Mouse (Mus musculus) bone marrow macrophage, adult 2 months (primary cell): Measurements from ENCODE around the gene Krtap5-4. TPM values are rescaled to one million over a fixed set of nuclear protein-coding genes. Genes with fewer than 3 reads are reported as not detected.
"Not testable (repeated sequence)": the region's sequence is repeated elsewhere in the genome, so short reads cannot be mapped to it uniquely, and the experiment has no call there.

ENCODE experiments used
- H3K27ac ChIP-seq: 2 replicates; pipeline ENCODE4 v1.5.1; 2012; ENCODE audit warnings: low read depth, low read length; ENCODE audit not compliant: insufficient read depth
- H3K4me1 ChIP-seq: 2 replicates; pipeline ENCODE4 v1.6.1; 2012; ENCODE audit warnings: low read length; ENCODE audit not compliant: control insufficient read depth, insufficient read depth
- H3K4me3 ChIP-seq: 2 replicates; pipeline ENCODE4 v1.5.1; 2012; ENCODE audit warnings: mild to moderate bottlenecking, low read length, moderate library complexity; ENCODE audit not compliant: insufficient read depth
- CTCF ChIP-seq: IDR thresholded peaks from 2 replicates; pipeline ENCODE4 v1.5.1; 2012; ENCODE audit warnings: low read depth, mild to moderate bottlenecking, low read length, moderate library complexity
- POLR2A ChIP-seq: IDR thresholded peaks from 2 replicates; pipeline ENCODE4 v1.6.1; 2012; ENCODE audit warnings: mild to moderate bottlenecking, low read depth, low read length, borderline replicate concordance
- polyA plus RNA-seq: library from polyadenylated mRNA; stranded (reverse); fragments of >200 nt; gene quantifications from 2 replicates; pipeline ENCODE4 v1.2.4, GENCODE M21; 2012; ENCODE audit not compliant: missing spikeins, insufficient read depth, insufficient read length

Krtap5-4 gene
- polyA plus RNA-seq, 1 experiment = not detected

DNA sequence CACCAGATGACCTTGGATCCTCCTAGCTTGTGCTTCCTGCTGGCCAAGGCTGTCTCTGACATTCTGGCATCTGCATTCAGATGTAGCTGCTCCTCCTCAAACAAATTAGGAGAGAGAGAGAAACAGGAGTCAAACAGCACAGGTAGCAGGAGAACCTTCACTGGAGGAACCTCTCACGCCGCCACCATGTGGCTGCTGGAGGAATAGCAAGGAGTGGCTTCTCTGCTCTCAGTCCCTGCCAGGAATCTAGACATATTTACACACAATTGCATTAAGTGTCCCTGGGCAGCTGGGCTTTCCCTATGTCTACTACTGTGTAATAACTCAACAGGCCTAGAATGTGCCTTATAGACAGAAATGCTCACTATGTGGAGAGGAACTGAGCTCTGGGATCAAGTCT lies 9.5 kb upstream of the Krtap5-4 start:
- not testable (repeated sequence) for H3K27ac ChIP-seq, H3K4me3 ChIP-seq, H3K4me1 ChIP-seq
- peak; percentile 32; the same call in 1 of the 2 replicates for TF ChIP-seq CTCF

DNA sequence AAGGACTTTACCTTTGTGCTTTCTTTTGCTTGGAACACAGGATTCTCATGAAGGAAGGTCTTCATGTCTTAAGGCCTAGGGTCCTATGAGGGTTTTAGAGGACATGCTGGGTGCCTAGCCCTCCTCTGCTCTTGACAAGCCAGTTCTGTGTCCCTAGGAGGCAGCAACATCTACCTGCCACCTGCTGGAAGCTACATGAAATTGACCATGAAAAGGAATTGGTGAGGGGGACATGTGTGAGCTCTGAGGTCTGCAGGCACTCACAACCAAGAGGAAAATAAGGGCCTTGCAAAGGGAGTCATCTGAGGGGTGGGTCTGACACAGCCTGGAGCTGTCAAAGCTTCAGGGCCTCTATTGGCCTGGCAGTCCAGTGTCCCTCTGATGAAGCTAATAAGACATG lies 7.9 kb upstream of the Krtap5-4 start:
- Histone ChIP-seq H3K27ac (no peak overlapping the region), H3K4me3 (no peak overlapping the region)
- TF ChIP-seq POLR2A (no peak), CTCF (no peak)

DNA sequence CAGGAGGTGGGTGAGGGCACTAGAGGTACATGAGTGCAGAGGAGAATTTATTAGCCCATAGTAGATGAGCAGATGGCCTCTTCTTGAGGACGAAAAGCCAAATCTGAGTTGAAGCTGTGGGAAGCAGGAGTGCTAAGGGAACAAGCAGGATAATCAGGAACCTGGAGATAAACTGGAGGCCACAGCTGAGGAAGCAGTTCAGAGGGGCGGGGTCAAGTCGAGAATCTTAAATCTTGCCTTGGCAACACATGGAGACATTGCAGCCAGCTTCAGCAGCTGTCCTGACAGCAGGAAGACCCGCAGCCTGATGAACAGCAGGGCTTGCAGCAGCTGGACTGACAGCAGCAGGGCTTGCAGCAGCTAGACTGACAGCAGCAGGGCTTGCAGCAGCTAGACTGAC lies 7.2 kb upstream of the Krtap5-4 start:
- not testable (repeated sequence) for H3K4me1 ChIP-seq, H3K4me3 ChIP-seq, H3K27ac ChIP-seq

More for the DNA sequence above, 7.9 kb upstream of the Krtap5-4 start:
- H3K4me1 ChIP-seq = no peaks in the 10 kb centered on the region

DNA sequence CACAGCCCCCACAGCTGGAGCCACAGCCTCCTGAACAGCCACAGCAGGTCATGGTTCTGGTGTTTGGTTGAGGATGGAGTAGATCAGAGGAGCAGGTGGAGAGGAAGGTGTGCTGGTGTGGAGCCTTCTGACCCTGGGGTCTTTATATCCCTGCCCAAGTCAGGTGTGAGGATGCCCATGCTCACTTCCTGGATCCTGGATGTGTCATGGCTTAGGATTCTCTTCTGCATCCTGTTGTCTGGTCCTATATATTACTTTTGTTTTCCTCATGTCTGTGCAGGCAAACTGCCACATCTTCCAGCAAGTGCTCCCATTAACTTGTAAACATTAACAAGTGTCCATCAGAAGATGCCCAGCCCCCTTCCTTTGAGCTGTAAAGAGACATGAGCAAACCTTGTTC lies 6.3 kb upstream of the Krtap5-4 start, which contains the start of gene Krtap5-1:
Gene Krtap5-1, minus strand, starts transcription at position 101 of the 400 bp plus-strand sequence.
- H3K27ac ChIP-seq, H3K4me1 ChIP-seq, H3K4me3 ChIP-seq: not testable (repeated sequence)

DNA sequence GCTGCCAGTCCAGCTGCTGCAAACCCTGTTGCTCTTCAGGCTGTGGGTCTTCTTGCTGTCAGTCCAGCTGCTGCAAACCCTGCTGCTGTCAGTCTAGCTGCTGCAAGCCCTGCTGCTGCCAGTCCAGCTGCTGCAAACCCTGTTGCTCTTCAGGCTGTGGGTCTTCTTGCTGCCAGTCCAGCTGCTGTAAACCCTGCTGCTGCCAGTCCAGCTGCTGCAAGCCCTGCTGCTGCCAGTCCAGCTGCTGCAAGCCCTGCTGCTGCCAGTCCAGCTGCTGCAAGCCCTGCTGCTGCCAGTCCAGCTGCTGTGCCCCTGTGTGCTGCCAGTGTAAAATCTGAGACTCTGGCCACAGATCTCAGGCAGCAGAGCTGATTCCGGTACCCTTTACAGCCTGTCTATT lies 580 bp downstream of the Krtap5-4 start:
- not testable (repeated sequence) for H3K27ac ChIP-seq, H3K4me3 ChIP-seq, H3K4me1 ChIP-seq

DNA sequence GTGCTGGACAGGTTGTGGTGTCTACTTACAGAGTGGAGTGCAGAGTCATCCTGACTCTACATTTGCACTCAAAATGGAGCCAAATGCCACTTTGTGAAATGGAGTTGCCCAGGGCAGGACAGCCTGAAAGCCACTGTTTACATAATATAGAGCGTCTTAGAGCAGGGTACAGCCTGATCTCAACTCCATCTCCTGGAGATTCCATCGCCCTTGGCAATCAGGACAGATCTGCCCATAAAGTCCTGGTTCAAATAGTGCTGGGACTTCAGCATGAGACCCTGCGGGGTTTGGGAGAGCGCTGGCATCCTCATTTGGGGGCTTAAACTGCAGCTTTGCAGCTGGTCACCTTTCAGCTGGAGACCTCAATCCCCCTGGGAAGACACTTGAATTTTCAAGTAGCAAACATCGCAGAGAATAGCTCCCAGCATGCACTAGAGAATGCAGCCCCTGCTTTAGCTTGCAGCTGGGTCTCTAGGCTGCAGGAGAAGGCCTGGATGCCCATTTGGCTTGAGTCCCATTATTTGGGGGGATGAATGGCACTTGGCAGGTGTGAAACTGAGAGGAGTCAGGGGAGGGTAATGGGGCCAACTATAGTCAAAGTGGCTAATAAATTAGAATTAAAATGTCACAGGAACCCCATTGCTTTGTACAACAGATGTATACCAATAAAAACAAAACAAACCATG lies 11.4 kb downstream of the Krtap5-4 start:
- Histone ChIP-seq H3K4me1 (no peaks in the 10 kb centered on the region), H3K27ac (no peak overlapping the region), H3K4me3 (no peak overlapping the region)
- TF ChIP-seq POLR2A = no peak
- TF ChIP-seq CTCF = no peak

DNA sequence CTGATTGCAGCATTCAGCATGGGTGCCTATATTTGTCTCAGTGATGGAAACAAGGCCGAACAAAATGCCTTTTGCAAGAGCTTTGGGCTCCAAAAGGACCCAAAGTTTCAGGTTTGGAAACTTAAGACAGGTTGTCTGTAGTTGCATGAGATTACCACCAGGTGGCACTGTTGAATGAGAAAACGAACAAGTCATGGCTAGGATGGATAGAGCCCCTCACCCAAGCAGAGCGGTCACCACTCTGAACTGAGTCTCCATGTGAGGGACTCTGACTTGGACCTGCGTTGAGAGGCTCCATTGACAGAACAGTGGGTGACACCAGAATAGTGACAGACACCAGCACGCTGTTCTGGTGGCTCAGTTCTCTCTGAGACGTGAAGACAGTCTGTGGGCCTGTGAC lies 13.2 kb downstream of the Krtap5-4 start:
- TF ChIP-seq CTCF = peak; percentile 85
- no peak for TF ChIP-seq POLR2A
- Histone ChIP-seq H3K27ac (no peak overlapping the region), H3K4me1 (no peaks in the 10 kb centered on the region), H3K4me3 (no peak overlapping the region)

DNA sequence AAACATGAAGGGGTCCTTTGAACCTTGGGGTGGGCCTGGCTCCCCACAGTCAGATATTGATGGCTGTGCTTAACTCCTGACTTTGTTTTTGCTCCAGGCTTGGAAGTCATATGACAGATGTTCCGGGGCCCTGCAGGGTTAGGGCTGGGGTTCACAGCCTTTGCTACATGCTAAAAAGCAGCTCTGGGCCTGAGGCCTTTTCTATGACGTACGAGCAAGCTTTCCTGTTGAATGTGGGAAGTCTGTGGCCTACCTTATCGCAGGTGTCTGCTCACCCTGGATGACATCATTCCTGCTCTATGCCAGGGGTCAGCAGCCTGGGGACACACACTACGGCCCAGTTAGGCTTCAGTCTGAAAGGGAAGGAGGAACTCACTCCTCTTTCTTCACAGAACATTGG lies 13.9 kb downstream of the Krtap5-4 start:
- no peaks in the 10 kb centered on the region for H3K4me1 ChIP-seq
- H3K4me3 ChIP-seq = no peak overlapping the region
- H3K27ac ChIP-seq = no peak overlapping the region
- no peak for TF ChIP-seq CTCF
- no peak for TF ChIP-seq POLR2A

DNA sequence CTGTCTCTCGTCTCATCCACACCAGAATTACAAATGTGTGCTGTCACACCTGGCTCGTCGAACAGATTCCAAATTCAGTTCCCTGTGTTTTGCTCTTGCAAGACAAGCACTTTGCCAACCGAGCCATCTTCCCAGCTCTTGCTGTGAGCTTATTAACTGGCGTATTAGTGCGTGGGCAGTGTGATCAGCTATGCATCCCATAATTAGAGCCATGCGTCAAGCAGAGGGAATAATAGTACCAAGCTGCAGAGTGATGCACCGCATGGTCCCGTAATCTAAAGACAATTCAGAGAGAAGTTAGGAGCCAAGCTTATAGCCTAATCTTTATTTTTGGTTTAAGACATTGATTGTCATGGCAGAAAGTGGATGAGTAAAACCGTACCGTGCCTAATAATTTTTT lies 15.8 kb downstream of the Krtap5-4 start:
- H3K27ac ChIP-seq = no peak overlapping the region
- H3K4me1 ChIP-seq = no peaks in the 10 kb centered on the region
- no peak for TF ChIP-seq POLR2A
- no peak for TF ChIP-seq CTCF
- H3K4me3 ChIP-seq = no peak overlapping the region

DNA sequence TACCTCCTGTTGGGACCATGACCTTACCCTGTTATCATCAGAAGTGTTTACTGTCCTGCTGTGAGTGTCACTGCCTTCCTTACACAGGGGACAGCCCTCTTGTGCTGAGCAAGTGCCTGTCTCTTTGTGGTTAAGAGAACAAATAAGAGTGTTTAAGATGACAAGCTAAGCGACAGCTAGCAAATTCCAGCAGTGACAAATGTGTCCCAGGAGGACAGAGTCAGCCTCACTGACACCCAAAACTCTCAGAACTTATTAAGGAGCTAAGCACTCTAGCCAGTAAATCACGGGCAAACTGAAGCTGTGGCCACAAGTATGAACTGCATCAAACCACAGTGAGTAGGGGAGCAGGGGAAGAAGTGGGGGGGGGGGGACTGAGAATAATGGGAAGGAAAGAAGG lies 17.6 kb downstream of the Krtap5-4 start:
- TF ChIP-seq POLR2A (no peak), CTCF (no peak)
- Histone ChIP-seq H3K4me1 (no peaks in the 10 kb centered on the region), H3K4me3 (no peak overlapping the region), H3K27ac (no peak overlapping the region)

DNA sequence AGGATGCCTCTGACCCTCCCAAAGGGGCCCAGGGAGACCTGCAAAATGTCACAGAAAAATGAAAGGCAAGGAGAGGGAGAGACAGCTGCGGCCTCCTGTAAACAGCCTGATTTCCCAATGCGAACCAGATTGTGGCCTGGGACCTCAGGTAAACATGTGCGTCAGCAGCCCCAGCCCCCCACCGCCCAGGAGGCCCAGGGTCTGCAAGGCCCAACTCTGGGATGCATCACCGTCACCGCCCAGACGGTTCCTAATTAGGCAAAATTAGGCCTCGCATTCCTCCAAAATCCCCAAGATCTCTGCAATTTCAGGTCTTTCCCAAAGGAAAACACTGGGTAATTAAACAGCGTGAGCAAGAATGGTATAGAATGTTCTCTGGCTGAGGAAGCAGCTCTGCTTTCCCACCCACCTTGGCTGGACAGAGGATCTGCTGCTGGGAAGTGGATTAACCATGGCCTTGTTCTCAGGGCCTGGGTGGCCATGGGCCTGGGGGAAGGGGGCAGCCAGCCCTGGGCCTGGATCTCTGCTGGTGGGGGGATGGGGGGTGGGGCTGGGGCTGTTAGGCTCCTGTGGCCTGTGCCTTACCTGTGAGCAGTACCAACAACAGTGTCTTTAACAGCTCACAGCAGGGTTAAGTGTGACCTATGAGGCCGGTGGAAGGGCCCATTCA lies 18.4 kb downstream of the Krtap5-4 start:
- not testable (repeated sequence) for H3K4me1 ChIP-seq, H3K27ac ChIP-seq, H3K4me3 ChIP-seq
